Mouse (Mus musculus) midbrain, embryonic 15.5 days (tissue): ENCODE measurements around the gene Gm20388. TPM values are rescaled to one million over a fixed set of nuclear protein-coding genes. Genes with fewer than 3 reads are reported as not detected.
A peak's percentile ranks its signal among the peaks of the same experiment; 100 is the strongest.
"Not testable (repeated sequence)": the region's sequence is repeated elsewhere in the genome, so short reads cannot be mapped to it uniquely, and the experiment has no call there.

ENCODE experiments used
- ATAC-seq: fragments of 200-750 bp; cut with Nextera tagmentation; replicated peaks from 2 replicates; pipeline ENCODE4 v1.8.0; 2017; ENCODE audit warnings: moderate TSS enrichment
- H3K27ac ChIP-seq: fragments of 300-500 bp; sonication (generic); 2 replicates; pipeline ENCODE4 v1.5.1; 2015; ENCODE audit warnings: mild to moderate bottlenecking, inconsistent platforms
- H3K27me3 ChIP-seq: fragments of 300-500 bp; sonication (generic); replicated peaks from 2 replicates; pipeline ENCODE4 v1.6.1; 2015; ENCODE audit warnings: inconsistent platforms
- H3K36me3 ChIP-seq: fragments of 300-500 bp; sonication (generic); replicated peaks from 2 replicates; pipeline ENCODE4 v1.6.1; 2015; ENCODE audit warnings: inconsistent platforms
- H3K4me1 ChIP-seq: fragments of 300-500 bp; sonication (generic); 2 replicates; pipeline ENCODE4 v1.6.1; 2015; ENCODE audit warnings: inconsistent platforms
- H3K4me2 ChIP-seq: fragments of 300-500 bp; sonication (generic); 2 replicates; pipeline ENCODE4 v1.6.1; 2015; ENCODE audit warnings: inconsistent platforms, mild to moderate bottlenecking, moderate library complexity
- H3K4me3 ChIP-seq: fragments of 300-500 bp; sonication (generic); 2 replicates; pipeline ENCODE4 v1.5.1; 2015; ENCODE audit warnings: mild to moderate bottlenecking, inconsistent platforms
- H3K9ac ChIP-seq: fragments of 300-500 bp; sonication (generic); 2 replicates; pipeline ENCODE4 v1.6.1; 2015; ENCODE audit warnings: mild to moderate bottlenecking, inconsistent platforms
- H3K9me3 ChIP-seq: fragments of 300-500 bp; sonication (generic); 2 replicates; pipeline ENCODE4 v1.6.1; 2016; ENCODE audit warnings: inconsistent platforms
- WGBS: fragments of 180-500 bp; shearing (Covaris S2); methylation state at CpG from one replicate; pipeline ENCODE4 v1.1.7; 2015; ENCODE audit warnings: mixed read lengths; 5-methylcytosine and 5-hydroxymethylcytosine counted together
- polyA plus RNA-seq: library from polyadenylated mRNA; unstranded; fragments of >200 nt; fragmentation: Nextera tagmentation; extraction: Ambion mirVana; gene quantifications from 2 replicates; pipeline ENCODE4 v1.2.1, GENCODE M21; 2015

Gm20388 gene
- polyA plus RNA-seq, 1 experiment from 2014 or later, result 5.6 TPM

GRCm38 (mm10) chr8:123564221-123564620 is 3653.6 kb downstream of the Gm20388 start:
- ATAC-seq, H3K4me1 ChIP-seq: not testable (repeated sequence)
- WGBS, result no CpG with 5 or more reads among the region's 45 CpGs

GRCm38 (mm10) chr8:123575386-123575785 is 3664.7 kb downstream of the Gm20388 start:
- not testable (repeated sequence) for H3K27me3 ChIP-seq, H3K9me3 ChIP-seq, H3K4me3 ChIP-seq, H3K9ac ChIP-seq, H3K4me2 ChIP-seq, ATAC-seq, H3K4me1 ChIP-seq, H3K36me3 ChIP-seq, H3K27ac ChIP-seq
- 100% methylated on average over 1 of the region's 10 CpGs for WGBS

More at GRCm38 (mm10) chr8:123564221-123564620, 3653.6 kb downstream of the Gm20388 start:
- not testable (repeated sequence) for H3K4me2 ChIP-seq, H3K27ac ChIP-seq, H3K9ac ChIP-seq, H3K27me3 ChIP-seq, H3K9me3 ChIP-seq, H3K4me3 ChIP-seq, H3K36me3 ChIP-seq

- H3K36me3 ChIP-seq, H3K27me3 ChIP-seq, H3K27ac ChIP-seq, H3K9me3 ChIP-seq, H3K4me2 ChIP-seq, H3K4me1 ChIP-seq, H3K4me3 ChIP-seq, H3K9ac ChIP-seq, ATAC-seq: not testable (repeated sequence)
- 80% methylated on average over 16 of the region's 19 CpGs for whole genome bisulfite sequencing
Measured at GRCm38 (mm10) chr8:123600666-123601172, 3690.1 kb downstream of the Gm20388 start.

DNA sequence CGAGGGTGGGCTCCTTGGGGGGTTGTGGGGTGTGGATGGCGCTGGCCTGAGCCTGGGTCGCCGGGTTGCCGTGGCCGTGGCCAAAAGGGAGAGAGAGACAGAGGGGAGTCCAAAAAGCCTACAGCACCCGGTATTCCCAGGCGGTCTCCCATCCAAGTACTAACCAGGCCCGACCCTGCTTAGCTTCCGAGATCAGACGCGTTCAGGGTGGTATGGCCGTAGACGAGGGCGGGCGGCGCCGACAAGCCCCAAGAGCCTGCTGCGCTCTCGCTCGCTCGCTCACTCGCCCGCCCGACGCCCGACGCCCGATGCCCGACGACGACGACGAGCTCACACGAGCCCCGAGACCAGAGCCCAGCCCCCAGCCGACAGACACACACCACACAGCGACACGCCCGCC is 3690.8 kb downstream of the Gm20388 start:
- not testable (repeated sequence) for ATAC-seq, H3K27me3 ChIP-seq, H3K27ac ChIP-seq, H3K4me2 ChIP-seq, H3K4me3 ChIP-seq, H3K36me3 ChIP-seq, H3K9ac ChIP-seq, H3K4me1 ChIP-seq, H3K9me3 ChIP-seq
- no CpG with 5 or more reads among the region's 40 CpGs for WGBS

- not testable (repeated sequence) for H3K9ac ChIP-seq, H3K27me3 ChIP-seq, H3K36me3 ChIP-seq, H3K4me1 ChIP-seq, H3K9me3 ChIP-seq, H3K27ac ChIP-seq, ATAC-seq, H3K4me3 ChIP-seq, H3K4me2 ChIP-seq
- 86% methylated on average over 1 of the region's 5 CpGs for WGBS
Measured at GRCm38 (mm10) chr8:123612652-123613051, 3702.0 kb downstream of the Gm20388 start.

- H3K9ac ChIP-seq, H3K36me3 ChIP-seq, H3K27ac ChIP-seq, H3K4me1 ChIP-seq, H3K9me3 ChIP-seq, H3K4me2 ChIP-seq, ATAC-seq, H3K4me3 ChIP-seq: not testable (repeated sequence)
- peaks cover 21% of the 10 kb centered on the region for H3K27me3 ChIP-seq
- no CpG with 5 or more reads among the region's 39 CpGs for WGBS
Measured at GRCm38 (mm10) chr8:123623523-123623922, 3712.9 kb downstream of the Gm20388 start.

DNA sequence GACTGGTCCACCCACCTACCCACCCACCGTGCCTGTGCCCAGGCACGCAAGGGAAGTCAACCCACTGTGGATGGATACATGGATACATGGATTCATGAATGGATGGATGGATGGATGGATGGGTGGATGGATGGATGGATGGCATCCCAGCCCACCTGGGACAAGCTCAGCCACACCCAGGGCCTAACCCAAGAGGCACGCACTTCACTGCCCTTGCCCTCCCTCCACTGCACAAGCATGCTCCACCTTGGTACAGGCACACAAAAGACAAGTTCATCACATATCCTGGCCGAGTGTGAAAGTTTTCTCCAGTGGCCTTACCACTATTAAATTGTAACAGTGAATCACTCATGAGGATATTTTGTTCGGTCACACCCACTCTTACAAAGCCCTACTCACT is 3713.6 kb downstream of the Gm20388 start:
- H3K36me3 ChIP-seq, result no peaks in the 10 kb centered on the region
- WGBS, result 64% methylated on average over 5 of the region's 5 CpGs
- H3K27me3 ChIP-seq, result peaks cover 21% of the 10 kb centered on the region
- no peak overlapping the region for H3K4me3 ChIP-seq
- H3K4me2 ChIP-seq, result no peak overlapping the region
- ATAC-seq, result no peak
- H3K9me3 ChIP-seq, result no peaks in the 10 kb centered on the region
- no peak overlapping the region for H3K9ac ChIP-seq
- H3K27ac ChIP-seq, result no peak overlapping the region
- H3K4me1 ChIP-seq, result peaks cover 10% of the 10 kb centered on the region

DNA sequence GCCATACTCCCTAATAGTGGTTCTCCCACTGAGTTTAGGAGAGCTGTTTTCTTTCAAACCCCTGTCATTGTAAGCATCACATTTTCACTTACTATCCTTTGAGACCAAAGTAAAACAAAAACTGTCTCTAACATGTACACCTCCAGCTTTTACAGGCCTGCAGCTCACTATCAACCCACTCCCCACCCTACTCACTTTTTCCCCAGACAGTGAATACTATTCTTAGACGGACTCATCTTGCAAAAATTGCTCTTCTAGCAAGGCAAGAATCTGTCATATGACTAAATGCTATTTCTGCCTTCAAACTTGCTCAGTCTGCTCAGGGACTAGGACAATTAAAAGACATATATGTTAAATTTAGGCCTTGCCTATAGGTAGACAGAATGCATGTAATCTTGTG is 3714.1 kb downstream of the Gm20388 start:
- Histone ChIP-seq H3K9ac (no peak overlapping the region), H3K4me1 (peaks cover 12% of the 10 kb centered on the region), H3K27me3 (peaks cover 23% of the 10 kb centered on the region), H3K4me2 (no peak overlapping the region), H3K36me3 (no peaks in the 10 kb centered on the region), H3K9me3 (no peaks in the 10 kb centered on the region), H3K4me3 (no peak overlapping the region), H3K27ac (no peak overlapping the region)
- WGBS, result 34% methylated on average over 1 of the region's 1 CpGs
- ATAC-seq, result no peak

GRCm38 (mm10) chr8:123625717-123626116 is 3715.1 kb downstream of the Gm20388 start:
- Histone ChIP-seq H3K9me3 (no peaks in the 10 kb centered on the region), H3K4me1 (peaks cover 13% of the 10 kb centered on the region), H3K4me3 (no peak overlapping the region), H3K9ac (no peak overlapping the region), H3K4me2 (no peak overlapping the region), H3K27me3 (peaks cover 23% of the 10 kb centered on the region), H3K27ac (no peak overlapping the region), H3K36me3 (no peaks in the 10 kb centered on the region)
- no peak for ATAC-seq
- WGBS, result 29% methylated on average over 2 of the region's 2 CpGs

DNA sequence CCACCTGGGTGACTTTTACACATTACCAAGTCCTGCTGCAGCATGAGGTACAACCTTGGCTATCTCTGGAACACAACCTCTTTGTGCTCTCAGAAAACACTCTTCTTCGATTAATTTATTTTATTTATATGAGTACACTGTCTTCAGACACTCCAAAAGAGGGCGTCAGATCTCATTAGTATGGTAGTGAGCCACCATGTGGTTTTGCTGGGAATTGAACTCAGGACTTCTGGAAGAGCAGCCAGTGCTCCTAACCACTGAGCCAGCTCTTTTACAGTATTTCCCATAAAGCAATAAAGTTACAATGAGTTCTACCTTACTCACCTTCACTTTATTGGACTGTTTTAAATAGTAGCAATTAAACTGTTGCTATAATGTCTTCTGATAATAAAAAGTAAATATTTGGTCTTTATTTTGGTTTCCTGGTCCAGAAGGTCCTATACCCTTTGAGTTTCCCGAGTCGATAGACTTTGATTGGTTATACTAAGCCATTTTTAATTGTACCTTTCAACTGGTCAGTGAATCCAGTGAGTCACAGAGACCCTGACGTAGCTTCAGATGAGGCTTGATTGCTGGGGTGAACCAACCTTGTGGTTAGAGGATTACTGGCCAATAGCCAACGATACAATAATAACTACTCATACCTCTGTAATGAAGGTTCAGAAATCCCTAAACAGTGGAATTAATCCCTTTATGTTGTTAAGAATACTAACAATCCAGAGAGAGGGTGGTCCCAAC is 3716.9 kb downstream of the Gm20388 start:
- Histone ChIP-seq H3K4me2 (no peak overlapping the region), H3K36me3 (no peaks in the 10 kb centered on the region), H3K27me3 (peaks cover 23% of the 10 kb centered on the region), H3K4me3 (no peak overlapping the region), H3K9ac (no peak overlapping the region), H3K9me3 (no peaks in the 10 kb centered on the region), H3K27ac (no peak overlapping the region), H3K4me1 (peaks cover 17% of the 10 kb centered on the region)
- no peak for ATAC-seq
- WGBS, result 61% methylated on average over 6 of the region's 6 CpGs

DNA sequence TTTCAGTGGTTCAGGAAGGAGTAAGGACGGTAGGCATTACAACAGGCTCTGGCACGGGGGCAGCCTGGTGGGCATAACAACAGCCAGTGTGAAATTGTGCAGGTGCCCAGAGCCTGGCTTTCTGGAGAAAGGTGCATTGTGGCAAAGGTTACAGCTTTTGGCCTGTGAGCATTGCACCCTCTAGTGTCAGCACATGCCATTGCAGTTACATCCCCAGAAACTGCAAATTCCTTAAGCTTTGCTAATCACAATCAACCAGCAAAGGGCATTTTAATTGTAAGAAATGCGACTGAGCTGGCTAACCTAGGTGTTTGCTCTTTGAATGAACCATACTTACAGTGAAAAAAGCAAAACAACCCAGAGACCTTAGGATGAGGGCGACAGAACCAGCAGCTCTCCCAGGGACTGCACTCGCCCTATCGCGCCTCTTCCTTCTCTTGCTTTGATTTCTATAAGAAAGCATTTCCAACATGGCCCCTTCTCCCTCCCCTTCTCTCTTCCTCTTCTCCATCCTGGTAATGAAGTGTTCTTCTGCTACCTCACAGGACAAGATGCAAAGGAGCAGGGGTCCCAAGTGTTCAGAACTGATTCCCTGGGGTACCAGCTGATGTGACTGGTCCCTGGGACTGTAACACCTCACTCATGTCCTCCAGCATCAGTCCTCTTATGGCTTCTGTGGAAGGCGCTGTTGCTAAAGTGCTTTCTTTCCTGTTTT is 3717.8 kb downstream of the Gm20388 start:
- Histone ChIP-seq H3K36me3 (no peaks in the 10 kb centered on the region), H3K4me2 (peak overlapping the region; percentile 52), H3K4me3 (peak overlapping the region; percentile 25), H3K27ac (no peak overlapping the region), H3K27me3 (peaks cover 23% of the 10 kb centered on the region), H3K9me3 (no peaks in the 10 kb centered on the region), H3K4me1 (peaks cover 17% of the 10 kb centered on the region), H3K9ac (no peak overlapping the region)
- WGBS, result 3% methylated on average over 8 of the region's 8 CpGs
- ATAC-seq, result no peak; the same call in 1 of the 2 replicates

DNA sequence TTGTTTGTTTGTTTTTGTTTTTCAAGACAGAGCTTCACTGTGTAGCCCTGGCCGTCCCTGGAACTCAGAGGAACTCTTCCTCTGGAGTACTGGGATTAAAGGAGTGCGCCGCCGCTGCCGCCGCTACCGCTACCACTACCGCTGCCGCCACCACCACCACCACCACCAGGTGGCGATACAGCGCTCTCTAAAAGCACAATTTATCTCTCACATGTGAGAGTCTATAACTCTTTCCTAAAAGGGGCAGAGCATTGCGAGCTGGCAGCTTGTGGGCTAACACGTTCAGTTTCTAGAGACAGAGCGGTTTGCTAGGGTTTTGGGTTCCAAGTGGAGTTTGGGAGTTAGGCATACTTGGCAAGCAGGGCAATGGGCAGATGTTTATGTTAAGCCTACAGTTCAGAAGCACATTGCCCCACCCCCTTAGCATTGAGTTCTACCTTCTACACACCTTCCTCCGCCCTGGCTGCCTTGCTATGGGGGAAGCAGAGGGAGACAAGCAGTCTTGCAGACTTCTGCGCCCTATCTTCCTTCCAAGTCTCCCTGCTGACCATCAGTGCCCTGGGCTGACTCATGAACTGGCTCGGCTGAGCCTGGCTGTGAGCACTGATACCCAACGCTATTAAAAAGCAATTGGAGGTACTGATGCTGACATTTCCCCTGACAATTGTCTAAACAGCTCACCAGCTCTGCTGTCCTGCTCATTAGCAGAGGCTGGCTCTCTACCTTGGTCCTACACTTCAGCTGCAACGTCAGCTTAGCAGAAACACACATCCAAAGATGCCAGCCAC is 3718.5 kb downstream of the Gm20388 start:
- Histone ChIP-seq H3K27ac (no peak overlapping the region), H3K9me3 (no peaks in the 10 kb centered on the region), H3K27me3 (peaks cover 23% of the 10 kb centered on the region), H3K9ac (no peak overlapping the region), H3K4me2 (peak overlapping the region; percentile 52), H3K36me3 (no peaks in the 10 kb centered on the region), H3K4me3 (peak overlapping the region; percentile 25), H3K4me1 (peaks cover 17% of the 10 kb centered on the region)
- 11% methylated on average over 19 of the region's 19 CpGs for WGBS
- ATAC-seq, result no peak; the same call in 1 of the 2 replicates
